Mouse (Mus musculus) CH12.LX (cell line): ENCODE data around the gene Olfr33. TPM values are rescaled to one million over a fixed set of nuclear protein-coding genes. Genes with fewer than 3 reads are reported as not detected.

ENCODE experiments used
- DNase-seq: peaks from one replicate; pipeline ENCODE4 v3.0.0-alpha.2; 2013; ENCODE audit errors: extremely low read depth
- H3K27ac ChIP-seq: 2 replicates; pipeline ENCODE4 v1.5.1; 2012; ENCODE audit warnings: low read depth, mild to moderate bottlenecking, control low read depth, moderate library complexity; ENCODE audit not compliant: insufficient read depth
- H3K27me3 ChIP-seq: replicated peaks from 2 replicates; pipeline ENCODE3; 2012; ENCODE audit warnings: inconsistent platforms
- H3K36me3 ChIP-seq, 2 experiments: replicated peaks in 1 of 2; 2 replicates each; pipeline versions ENCODE3 to v1.6.1; 2012; ENCODE audit warnings: inconsistent platforms in 1 of 2, low read length in 1 of 2, mild to moderate bottlenecking in 1 of 2, mixed read lengths in 1 of 2, moderate library complexity in 1 of 2; ENCODE audit not compliant: control insufficient read depth in 1 of 2, insufficient read depth in 1 of 2
- H3K4me1 ChIP-seq, 2 experiments: 2 replicates each; pipeline ENCODE4 v1.6.1; 2012; ENCODE audit warnings: inconsistent platforms in 1 of 2, moderate library complexity in 1 of 2; ENCODE audit not compliant: insufficient read depth in 2 of 2, control insufficient read depth in 1 of 2
- H3K4me2 ChIP-seq: 2 replicates; pipeline ENCODE4 v1.6.1; 2012; ENCODE audit warnings: low read depth, mild to moderate bottlenecking, control low read depth; ENCODE audit not compliant: poor library complexity, insufficient read depth, severe bottlenecking
- H3K4me3 ChIP-seq, 3 experiments: fragments of 150-350 bp in 1 of 3; sonication (generic) in 1 of 3; replicated peaks in 1 of 3; 2 replicates each; pipeline versions ENCODE3 to v1.5.1; 2011 to 2012; ENCODE audit warnings: low read depth in 2 of 3, low read length in 2 of 3, mild to moderate bottlenecking in 2 of 3, moderate library complexity in 2 of 3, control low read depth in 1 of 3, improper control_type of control experiment in 1 of 3, inconsistent platforms in 1 of 3, mixed read lengths in 1 of 3; ENCODE audit not compliant: poor library complexity in 1 of 3
- H3K79me2 ChIP-seq: replicated peaks from 2 replicates; pipeline ENCODE4 v1.6.1; 2012; ENCODE audit warnings: mild to moderate bottlenecking, moderate library complexity; ENCODE audit not compliant: control insufficient read depth, poor library complexity, insufficient read depth, severe bottlenecking; ENCODE audit errors: extremely low read depth
- H3K9ac ChIP-seq: 2 replicates; pipeline ENCODE4 v1.6.1; 2012; ENCODE audit warnings: low read depth, mild to moderate bottlenecking, control low read depth, moderate library complexity; ENCODE audit not compliant: insufficient read depth
- H3K9me3 ChIP-seq: replicated peaks from 2 replicates; pipeline ENCODE3; 2012; ENCODE audit warnings: low read length, inconsistent platforms, mixed read lengths
- BHLHE40 ChIP-seq: IDR thresholded peaks from 2 replicates; pipeline ENCODE4 v1.6.1; 2011; ENCODE audit warnings: mild to moderate bottlenecking, low read depth, low read length, improper control_type of control experiment
- CHD2 ChIP-seq: IDR thresholded peaks from 2 replicates; pipeline ENCODE4 v1.6.1; 2011; ENCODE audit warnings: low read length, improper control_type of control experiment
- CTCF ChIP-seq, 2 experiments: IDR thresholded peaks in 1 of 2; conservative IDR thresholded peaks in 1 of 2; 2 replicates each; pipeline ENCODE4 v1.5.1; 2011 to 2012; ENCODE audit warnings: low read depth in 2 of 2, low read length in 2 of 2, improper control_type of control experiment in 1 of 2, inconsistent platforms in 1 of 2, mild to moderate bottlenecking in 1 of 2, moderate library complexity in 1 of 2
- ETS1 ChIP-seq: conservative IDR thresholded peaks from 2 replicates; pipeline ENCODE4 v1.6.1; 2012; ENCODE audit warnings: low read depth, mild to moderate bottlenecking, inconsistent platforms, low read length, improper control_type of control experiment, moderate library complexity
- HCFC1 ChIP-seq: IDR thresholded peaks from 2 replicates; pipeline ENCODE4 v1.6.1; 2012; ENCODE audit warnings: low read depth, mild to moderate bottlenecking, inconsistent platforms, low read length, improper control_type of control experiment
- JUND ChIP-seq: conservative IDR thresholded peaks from 2 replicates; pipeline ENCODE4 v1.6.1; 2011; ENCODE audit warnings: low read depth, low read length, improper control_type of control experiment
- MXI1 ChIP-seq: IDR thresholded peaks from 2 replicates; pipeline ENCODE4 v1.6.1; 2011; ENCODE audit warnings: mild to moderate bottlenecking, low read depth, low read length, improper control_type of control experiment
- MYC ChIP-seq: IDR thresholded peaks from 2 replicates; pipeline ENCODE4 v1.6.1; 2011; ENCODE audit warnings: low read depth, mild to moderate bottlenecking, improper control_type of control experiment, low read length
- NELFE ChIP-seq: IDR thresholded peaks from 2 replicates; pipeline ENCODE4 v1.6.1; 2011; ENCODE audit warnings: low read depth, low read length, improper control_type of control experiment
- POLR2A ChIP-seq: IDR thresholded peaks from 2 replicates; pipeline ENCODE4 v1.6.1; 2011; ENCODE audit warnings: low read depth, mild to moderate bottlenecking, improper control_type of control experiment, low read length
- POLR2AphosphoS2 ChIP-seq: IDR thresholded peaks from 2 replicates; pipeline ENCODE4 v1.6.1; 2011; ENCODE audit warnings: low read depth, low read length, improper control_type of control experiment
- RAD21 ChIP-seq: IDR thresholded peaks from 2 replicates; pipeline ENCODE4 v1.6.1; 2011; ENCODE audit warnings: low read depth, mild to moderate bottlenecking, low read length, improper control_type of control experiment, moderate library complexity
- RCOR1 ChIP-seq: conservative IDR thresholded peaks from 2 replicates; pipeline ENCODE4 v1.6.1; 2012; ENCODE audit warnings: low read depth, mild to moderate bottlenecking, inconsistent platforms, low read length, improper control_type of control experiment
- SMC3 ChIP-seq: IDR thresholded peaks from 2 replicates; pipeline ENCODE4 v1.6.1; 2011; ENCODE audit warnings: low read depth, low read length, improper control_type of control experiment
- TBP ChIP-seq: conservative IDR thresholded peaks from 2 replicates; pipeline ENCODE4 v1.6.1; 2011; ENCODE audit warnings: low read depth, low read length, improper control_type of control experiment
- UBTF ChIP-seq: IDR thresholded peaks from 2 replicates; pipeline ENCODE4 v1.6.1; 2012; ENCODE audit warnings: low read depth, mild to moderate bottlenecking, inconsistent platforms, low read length, improper control_type of control experiment, moderate library complexity
- USF2 ChIP-seq: conservative IDR thresholded peaks from 2 replicates; pipeline ENCODE4 v1.6.1; 2011; ENCODE audit warnings: low read depth, low read length, improper control_type of control experiment
- ZC3H11A ChIP-seq: IDR thresholded peaks from 2 replicates; pipeline ENCODE4 v1.6.1; 2012; ENCODE audit warnings: low read depth, mild to moderate bottlenecking, inconsistent platforms, low read length, improper control_type of control experiment
- ZKSCAN1 ChIP-seq: IDR thresholded peaks from 2 replicates; pipeline ENCODE4 v1.6.1; 2012; ENCODE audit warnings: low read depth, inconsistent platforms, low read length, improper control_type of control experiment, borderline replicate concordance
- ZNF384 ChIP-seq: IDR thresholded peaks from 2 replicates; pipeline ENCODE4 v1.6.1; 2012; ENCODE audit warnings: low read depth, low read length, improper control_type of control experiment, inconsistent platforms
- dilution Hi-C: fragments of 300-500 bp; cut with MboI; formaldehyde crosslinking; loops from 2 replicates; pipeline ENCODE4 v1.14.3; 2020; ENCODE audit warnings: low sequenced_read_pairs; ENCODE audit not compliant: extremely low pct_unique_long_range_greater_than_20kb, extremely low pct_ligation_motif_present
- in situ Hi-C: fragments of 300-500 bp; cut with MboI; formaldehyde crosslinking; loops from 3 replicates; pipeline ENCODE4 v1.14.3; 2019; ENCODE audit warnings: low sequenced_read_pairs, low pct_ligation_motif_present, low pct_unique_long_range_greater_than_20kb, mixed read lengths
- polyA plus RNA-seq: library from polyadenylated mRNA; unstranded; fragments of >175 nt; gene quantifications from 2 replicates; pipeline ENCODE4 v1.2.1, GENCODE M21; 2012; ENCODE audit warnings: low read depth; ENCODE audit not compliant: insufficient read length
- total RNA-seq, 2 experiments: library from RNA; depleted of rRNA; stranded (reverse); fragments of 300-350 nt in 1 of 2; fragments of >200 nt in 1 of 2; gene quantifications; 2 replicates each; pipeline ENCODE4 v1.2.3; 2012 to 2014

Gene Olfr33
- total and polyA plus RNA-seq, 3 experiments: not detected

DNA sequence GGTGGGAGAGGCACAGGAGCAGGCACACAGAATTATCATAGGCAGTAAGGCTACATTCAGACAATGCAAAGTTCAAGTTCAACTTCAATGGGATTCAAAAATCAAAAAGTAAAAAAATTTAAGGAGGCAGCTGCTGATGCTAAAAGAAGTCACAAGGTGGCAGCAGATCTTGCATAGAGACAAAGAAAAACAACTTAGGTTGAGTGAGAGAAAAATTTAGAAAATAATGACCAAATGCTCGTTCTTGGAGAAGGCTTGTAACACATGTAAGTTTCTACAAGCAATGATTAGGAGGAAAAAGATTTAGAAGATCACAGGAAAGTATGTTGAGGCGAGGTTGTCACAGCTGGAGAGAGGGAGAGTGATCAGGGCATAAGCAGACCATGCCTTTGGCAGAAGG lies 53.5 kb downstream of the Olfr33 start:
- in situ Hi-C loops: loop anchor here (10.0 kb wide), 1 partner anchor 249 kb away; the partner anchor contains the start of gene Olfr571
- no peak overlapping the region for H3K4me3 ChIP-seq
- H3K27me3 ChIP-seq: no peaks in the 10 kb centered on the region
- no peak for TF ChIP-seq CHD2
- TF ChIP-seq ZNF384: peak; percentile 71
- peak in 1 of 2 experiments; percentile 75; a peak in 2 of 4 replicates for TF ChIP-seq CTCF (conservative IDR thresholded peaks at IDR 0.05 in 1 of 2, IDR thresholded peaks at IDR 0.05 in 1 of 2; ENCODE audit: low read depth in 2 of 2, low read length in 2 of 2)
- TF ChIP-seq UBTF: no peak
- TF ChIP-seq ZC3H11A: no peak
- peak; percentile 67 for TF ChIP-seq RAD21
- no peak for TF ChIP-seq USF2
- TF ChIP-seq MYC: no peak
- TF ChIP-seq MXI1: no peak
- no peak for TF ChIP-seq ETS1
- TF ChIP-seq ZKSCAN1: no peak
- no peak for TF ChIP-seq NELFE
- no peak for TF ChIP-seq TBP
- TF ChIP-seq SMC3: peak; percentile 61
- TF ChIP-seq RCOR1: no peak
- no peak for TF ChIP-seq POLR2A
- TF ChIP-seq HCFC1: no peak
- no peaks in the 10 kb centered on the region for H3K79me2 ChIP-seq
- no peaks in the 10 kb centered on the region for H3K4me1 ChIP-seq
- H3K36me3 ChIP-seq: no peaks in the 10 kb centered on the region
- dilution Hi-C loops: no loop called here
- peak; percentile 24 for DNase-seq
- no peak overlapping the region for H3K27ac ChIP-seq
- H3K9me3 ChIP-seq: no peaks in the 10 kb centered on the region
- H3K9ac ChIP-seq: no peak overlapping the region
- H3K4me2 ChIP-seq: no peak overlapping the region

DNA sequence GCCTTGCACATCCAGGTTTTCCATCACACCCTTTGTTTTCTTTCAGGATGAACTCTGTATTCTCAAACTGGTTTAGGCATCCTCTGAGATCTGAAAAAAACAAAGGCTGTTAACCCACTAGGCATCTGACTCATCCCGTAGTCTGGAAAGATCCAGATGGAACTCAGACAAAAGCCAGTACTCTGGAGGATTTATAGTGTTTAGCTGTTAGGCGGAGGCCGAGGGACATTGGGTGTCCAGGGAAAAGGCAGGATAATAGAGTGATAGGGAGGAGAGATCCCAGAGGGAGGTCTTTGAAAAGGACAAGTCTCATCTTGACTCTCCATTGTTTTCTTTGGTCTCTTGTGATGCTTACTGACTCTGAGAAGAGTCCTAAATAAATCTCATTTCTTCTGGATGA lies 54.3 kb downstream of the Olfr33 start, which contains the start of gene Olfr556:
Gene Olfr556, plus strand, starts transcription at position 301 of the 400 bp plus-strand sequence.
- Histone ChIP-seq H3K79me2 (no peaks in the 10 kb centered on the region), H3K4me1 (no peaks in the 10 kb centered on the region), H3K36me3 (no peaks in the 10 kb centered on the region), H3K9me3 (no peaks in the 10 kb centered on the region), H3K27ac (no peak within 1 kb of the TSS), H3K4me2 (no peak within 1 kb of the TSS), H3K9ac (no peak within 1 kb of the TSS), H3K4me3 (no peak within 1 kb of the TSS), H3K27me3 (no peaks in the 10 kb centered on the region)
- in situ Hi-C loops: loop anchor here (10.0 kb wide), 1 partner anchor 250 kb away; the partner anchor contains the start of gene Olfr571
- dilution Hi-C loops: no loop called here
- TF ChIP-seq POLR2AphosphoS2 (no peak), UBTF (no peak), TBP (no peak), BHLHE40 (no peak), JUND (no peak)
- no peak for DNase-seq

Other genes with a start within 250 kb of the Olfr33 start
Only the 20 nearest of the 32 such genes appear.
- gene Olfr549, start 169.2 kb downstream of the Olfr33 start, total RNA-seq (2012; rRNA removed): not detected in 2 replicates
- gene Olfr549, start 169.2 kb downstream of the Olfr33 start, total RNA-seq (2014; rRNA removed): not detected in 2 replicates
- gene Olfr549, start 169.2 kb downstream of the Olfr33 start, polyA plus RNA-seq: not detected in 2 replicates
- gene Trim21, start 153.6 kb downstream of the Olfr33 start, total RNA-seq (2012; rRNA removed): 10.4 and 10.5 TPM in 2 replicates
- gene Trim21, start 153.6 kb downstream of the Olfr33 start, total RNA-seq (2014; rRNA removed): 15.4 and 16.1 TPM in 2 replicates
- gene Trim21, start 153.6 kb downstream of the Olfr33 start, polyA plus RNA-seq: 16.5 TPM in 2 replicates
- not detected in 2 replicates for gene Olfr550, start 147.6 kb downstream of the Olfr33 start, total RNA-seq (2012; rRNA removed)
- not detected in 2 replicates for gene Olfr550, start 147.6 kb downstream of the Olfr33 start, total RNA-seq (2014; rRNA removed)
- gene Olfr550, start 147.6 kb downstream of the Olfr33 start, polyA plus RNA-seq: not detected in 2 replicates
- not detected in 2 replicates for gene Olfr551, start 127.2 kb downstream of the Olfr33 start, total RNA-seq (2012; rRNA removed)
- gene Olfr551, start 127.2 kb downstream of the Olfr33 start, total RNA-seq (2014; rRNA removed): not detected in 2 replicates
- gene Olfr551, start 127.2 kb downstream of the Olfr33 start, polyA plus RNA-seq: not detected in 2 replicates
- gene Olfr552, start 121.3 kb downstream of the Olfr33 start, total RNA-seq (2012; rRNA removed): not detected in 2 replicates
- not detected in 2 replicates for gene Olfr552, start 121.3 kb downstream of the Olfr33 start, total RNA-seq (2014; rRNA removed)
- gene Olfr552, start 121.3 kb downstream of the Olfr33 start, polyA plus RNA-seq: 0.16 TPM in 1 of 2 replicates, not detected in the other
- gene Olfr553, start 100.9 kb downstream of the Olfr33 start, total RNA-seq (2012; rRNA removed): not detected in 2 replicates
- gene Olfr553, start 100.9 kb downstream of the Olfr33 start, total RNA-seq (2014; rRNA removed): not detected in 2 replicates
- gene Olfr553, start 100.9 kb downstream of the Olfr33 start, polyA plus RNA-seq: not detected in 2 replicates
- not detected in 2 replicates for gene Olfr554, start 80.6 kb downstream of the Olfr33 start, total RNA-seq (2012; rRNA removed)
- gene Olfr554, start 80.6 kb downstream of the Olfr33 start, total RNA-seq (2014; rRNA removed): not detected in 2 replicates
- gene Olfr554, start 80.6 kb downstream of the Olfr33 start, polyA plus RNA-seq: not detected in 2 replicates
- not detected in 2 replicates for gene Olfr555, start 60.2 kb downstream of the Olfr33 start, total RNA-seq (2012; rRNA removed)
- gene Olfr555, start 60.2 kb downstream of the Olfr33 start, total RNA-seq (2014; rRNA removed): not detected in 2 replicates
- not detected in 2 replicates for gene Olfr555, start 60.2 kb downstream of the Olfr33 start, polyA plus RNA-seq
- not detected in 2 replicates for gene Olfr556, start 54.2 kb downstream of the Olfr33 start, total RNA-seq (2012; rRNA removed)
- gene Olfr556, start 54.2 kb downstream of the Olfr33 start, total RNA-seq (2014; rRNA removed): not detected in 2 replicates
- gene Olfr556, start 54.2 kb downstream of the Olfr33 start, polyA plus RNA-seq: not detected in 2 replicates
- 6.5 and 8.1 TPM in 2 replicates for gene Trim68, start 31.7 kb downstream of the Olfr33 start, total RNA-seq (2012; rRNA removed)
- gene Trim68, start 31.7 kb downstream of the Olfr33 start, total RNA-seq (2014; rRNA removed): 7.7 and 8.0 TPM in 2 replicates
- 10.9 and 11.6 TPM in 2 replicates for gene Trim68, start 31.7 kb downstream of the Olfr33 start, polyA plus RNA-seq
- not detected in 2 replicates for gene Olfr557, start 23.2 kb downstream of the Olfr33 start, total RNA-seq (2012; rRNA removed)
- gene Olfr557, start 23.2 kb downstream of the Olfr33 start, total RNA-seq (2014; rRNA removed): not detected in 2 replicates
- gene Olfr557, start 23.2 kb downstream of the Olfr33 start, polyA plus RNA-seq: not detected in 2 replicates
- gene Olfr558, start 16.9 kb downstream of the Olfr33 start, total RNA-seq (2012; rRNA removed): not detected in 2 replicates
- gene Olfr558, start 16.9 kb downstream of the Olfr33 start, total RNA-seq (2014; rRNA removed): not detected in 2 replicates
- not detected in 2 replicates for gene Olfr558, start 16.9 kb downstream of the Olfr33 start, polyA plus RNA-seq
- not detected in 2 replicates for gene Olfr559, start 8.4 kb upstream of the Olfr33 start, total RNA-seq (2012; rRNA removed)
- gene Olfr559, start 8.4 kb upstream of the Olfr33 start, total RNA-seq (2014; rRNA removed): not detected in 2 replicates
- gene Olfr559, start 8.4 kb upstream of the Olfr33 start, polyA plus RNA-seq: not detected in 2 replicates
- not detected in 2 replicates for gene Olfr560, start 40.3 kb upstream of the Olfr33 start, total RNA-seq (2012; rRNA removed)
- not detected in 2 replicates for gene Olfr560, start 40.3 kb upstream of the Olfr33 start, total RNA-seq (2014; rRNA removed)
- not detected in 2 replicates for gene Olfr560, start 40.3 kb upstream of the Olfr33 start, polyA plus RNA-seq
- not detected in 2 replicates for gene Olfr78, start 40.4 kb upstream of the Olfr33 start, total RNA-seq (2012; rRNA removed)
- not detected in 2 replicates for gene Olfr78, start 40.4 kb upstream of the Olfr33 start, total RNA-seq (2014; rRNA removed)
- gene Olfr78, start 40.4 kb upstream of the Olfr33 start, polyA plus RNA-seq: not detected in 2 replicates
- gene Olfr561, start 52.2 kb upstream of the Olfr33 start, total RNA-seq (2012; rRNA removed): not detected in 2 replicates
- gene Olfr561, start 52.2 kb upstream of the Olfr33 start, total RNA-seq (2014; rRNA removed): not detected in 2 replicates
- gene Olfr561, start 52.2 kb upstream of the Olfr33 start, polyA plus RNA-seq: not detected in 2 replicates
- gene Olfr564, start 84.4 kb upstream of the Olfr33 start, total RNA-seq (2012; rRNA removed): not detected in 2 replicates
- not detected in 2 replicates for gene Olfr564, start 84.4 kb upstream of the Olfr33 start, total RNA-seq (2014; rRNA removed)
- gene Olfr564, start 84.4 kb upstream of the Olfr33 start, polyA plus RNA-seq: not detected in 2 replicates
- not detected in 2 replicates for gene Olfr566, start 139.7 kb upstream of the Olfr33 start, total RNA-seq (2012; rRNA removed)
- not detected in 2 replicates for gene Olfr566, start 139.7 kb upstream of the Olfr33 start, total RNA-seq (2014; rRNA removed)
- not detected in 2 replicates for gene Olfr566, start 139.7 kb upstream of the Olfr33 start, polyA plus RNA-seq
- gene Olfr568, start 158.1 kb upstream of the Olfr33 start, total RNA-seq (2012; rRNA removed): not detected in 2 replicates
- gene Olfr568, start 158.1 kb upstream of the Olfr33 start, total RNA-seq (2014; rRNA removed): not detected in 2 replicates
- not detected in 2 replicates for gene Olfr568, start 158.1 kb upstream of the Olfr33 start, polyA plus RNA-seq
- not detected in 2 replicates for gene Olfr569, start 171.8 kb upstream of the Olfr33 start, total RNA-seq (2012; rRNA removed)
- not detected in 2 replicates for gene Olfr569, start 171.8 kb upstream of the Olfr33 start, total RNA-seq (2014; rRNA removed)
- not detected in 2 replicates for gene Olfr569, start 171.8 kb upstream of the Olfr33 start, polyA plus RNA-seq